Mouse (Mus musculus): Measurements from ENCODE around the gene Fcho2. TPM values are rescaled to one million over a fixed set of nuclear protein-coding genes. Genes with fewer than 3 reads are reported as not detected.

Gene Fcho2
- polyA plus RNA-seq, 1 experiment from 2014 or later, result 16.6 TPM

GRCm38 (mm10) chr13:98812285-98812684 is 3.0 kb downstream of the Fcho2 start:
- Histone ChIP-seq H3K27me3 (ENCODE audit: insufficient read depth, low read length) (no peaks in the 10 kb centered on the region), H3K36me3 (replicated peaks; ENCODE audit: insufficient read depth, low read length) (no peaks in the 10 kb centered on the region; the same call in 1 of the 2 replicates), H3K9ac (replicated peaks) (0 out of 2 replicates have a peak overlapping the region, but pooled peaks have one; percentile 27), H3K27ac (ENCODE audit: low read depth) (peak overlapping the region; percentile 67; the same call in 1 of the 2 replicates), H3K4me3 (ENCODE audit: low read depth, low read length) (peak overlapping the region; percentile 91), H3K4me1 (ENCODE audit: insufficient read depth) (peaks cover 8% of the 10 kb centered on the region), H3K4me2 (ENCODE audit: low read depth, low read length) (peak overlapping the region; percentile 70), H3K9me3 (ENCODE audit: low read length) (no peaks in the 10 kb centered on the region)
- 24% methylated on average over 4 of the region's 4 CpGs for WGBS (ENCODE audit: insufficient replicate concordance)
- no peak for TF ChIP-seq CTCF (IDR thresholded peaks at IDR 0.05; ENCODE audit: low read depth)
- TF ChIP-seq EP300 (IDR thresholded peaks at IDR 0.05; ENCODE audit: low read depth), result no peak
- ATAC-seq (no peak), DNase-seq (no peak)

DNA sequence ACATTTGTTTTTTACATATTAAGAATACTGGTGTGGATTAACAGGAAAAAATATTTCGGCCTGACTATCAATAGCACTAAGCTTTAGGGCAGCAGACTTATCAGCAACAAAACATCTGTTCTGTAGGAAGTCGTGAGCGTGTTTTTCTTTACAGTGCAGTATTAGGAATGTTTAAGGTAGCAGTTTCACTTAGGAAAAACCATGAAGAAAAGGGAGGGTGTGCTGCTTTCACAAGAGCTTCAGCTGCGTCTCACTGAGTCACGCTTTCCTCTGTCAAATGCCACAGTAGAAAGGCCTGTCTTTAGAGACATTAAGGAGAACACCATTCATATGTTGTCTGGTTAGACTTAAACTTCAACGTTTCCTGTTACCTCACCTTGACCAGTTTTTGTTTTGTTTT is 5.1 kb downstream of the Fcho2 start:
- DNase-seq (peak; percentile 30), ATAC-seq (peak; percentile 58)
- Histone ChIP-seq H3K27me3 (ENCODE audit: insufficient read depth, low read length) (no peaks in the 10 kb centered on the region), H3K27ac (ENCODE audit: low read depth) (peak overlapping the region; percentile 92), H3K4me2 (ENCODE audit: low read depth, low read length) (peak overlapping the region; percentile 66), H3K4me1 (ENCODE audit: insufficient read depth) (peaks cover 8% of the 10 kb centered on the region), H3K9me3 (ENCODE audit: low read length) (no peaks in the 10 kb centered on the region), H3K9ac (replicated peaks) (peak overlapping the region; percentile 51; the same call in 1 of the 2 replicates), H3K4me3 (ENCODE audit: low read depth, low read length) (peak overlapping the region; percentile 21), H3K36me3 (replicated peaks; ENCODE audit: insufficient read depth, low read length) (peaks cover 4% of the 10 kb centered on the region)
- no peak for TF ChIP-seq CTCF (IDR thresholded peaks at IDR 0.05; ENCODE audit: low read depth)
- TF ChIP-seq EP300 (IDR thresholded peaks at IDR 0.05; ENCODE audit: low read depth), result peak; percentile 93
- 24% methylated on average over 6 of the region's 6 CpGs for WGBS (ENCODE audit: insufficient replicate concordance)

DNA sequence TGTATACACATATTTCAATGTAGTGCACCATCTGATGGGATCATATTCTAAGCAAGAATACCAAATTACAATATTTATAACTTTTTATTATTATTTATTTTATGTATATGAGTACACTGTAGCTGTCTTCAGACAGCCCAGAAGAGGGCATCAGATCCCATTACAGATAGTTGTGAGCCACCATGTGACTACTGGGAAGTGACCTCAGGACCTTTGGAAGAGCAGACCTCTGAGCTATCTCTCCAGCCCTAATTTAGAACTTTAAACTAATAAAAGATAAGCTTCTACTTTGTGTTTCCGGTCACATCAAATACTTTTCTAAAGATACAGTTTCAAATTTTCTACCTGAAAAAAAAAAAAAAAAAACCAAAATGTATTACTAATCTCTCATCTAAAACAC is 6.2 kb downstream of the Fcho2 start:
- WGBS (ENCODE audit: insufficient replicate concordance), result 38% methylated on average over 1 of the region's 1 CpGs
- no peak for TF ChIP-seq EP300 (IDR thresholded peaks at IDR 0.05; ENCODE audit: low read depth)
- peak; percentile 40 for TF ChIP-seq CTCF (IDR thresholded peaks at IDR 0.05; ENCODE audit: low read depth)
- Histone ChIP-seq H3K4me2 (ENCODE audit: low read depth, low read length) (no peak overlapping the region), H3K9me3 (ENCODE audit: low read length) (no peaks in the 10 kb centered on the region), H3K9ac (replicated peaks) (no peak overlapping the region), H3K4me3 (ENCODE audit: low read depth, low read length) (no peak overlapping the region), H3K27me3 (ENCODE audit: insufficient read depth, low read length) (no peaks in the 10 kb centered on the region), H3K27ac (ENCODE audit: low read depth) (no peak overlapping the region), H3K36me3 (replicated peaks; ENCODE audit: insufficient read depth, low read length) (peaks cover 12% of the 10 kb centered on the region), H3K4me1 (ENCODE audit: insufficient read depth) (peaks cover 11% of the 10 kb centered on the region)
- DNase-seq, result no peak
- no peak for ATAC-seq

- Histone ChIP-seq H3K27ac (ENCODE audit: low read depth) (peak overlapping the region; percentile 59), H3K27me3 (ENCODE audit: insufficient read depth, low read length) (no peaks in the 10 kb centered on the region), H3K36me3 (replicated peaks; ENCODE audit: insufficient read depth, low read length) (peaks cover 36% of the 10 kb centered on the region), H3K9me3 (ENCODE audit: low read length) (no peaks in the 10 kb centered on the region), H3K4me2 (ENCODE audit: low read depth, low read length) (no peak overlapping the region), H3K4me3 (ENCODE audit: low read depth, low read length) (no peak overlapping the region), H3K9ac (replicated peaks) (no peak overlapping the region), H3K4me1 (ENCODE audit: insufficient read depth) (peaks cover 9% of the 10 kb centered on the region)
- 74% methylated on average over 1 of the region's 1 CpGs for WGBS (ENCODE audit: insufficient replicate concordance)
- DNase-seq (no peak), ATAC-seq (no peak)
- TF ChIP-seq CTCF (IDR thresholded peaks at IDR 0.05; ENCODE audit: low read depth), result no peak
- TF ChIP-seq EP300 (IDR thresholded peaks at IDR 0.05; ENCODE audit: low read depth), result no peak
Measured at GRCm38 (mm10) chr13:98804480-98804879, 10.8 kb downstream of the Fcho2 start.

DNA sequence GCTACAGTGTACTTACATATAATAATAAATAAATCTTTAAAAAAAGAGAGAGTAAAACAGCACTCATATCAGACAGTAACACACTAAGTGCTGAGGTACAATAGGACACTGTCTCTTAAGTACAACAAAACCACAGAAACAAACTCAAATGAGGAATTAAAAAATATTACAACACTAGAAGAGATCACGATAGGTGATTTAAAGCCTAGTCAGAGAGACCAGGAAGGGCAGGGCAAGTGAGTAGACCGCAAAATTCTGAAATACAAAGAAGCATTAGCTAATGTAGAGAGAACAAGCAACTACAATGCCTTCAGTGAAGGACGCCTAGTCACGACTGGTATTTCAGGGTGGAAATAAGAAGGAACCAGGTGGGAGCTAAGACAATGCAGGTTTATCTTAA is 11.6 kb downstream of the Fcho2 start:
- peak; percentile 69 for ATAC-seq
- H3K27ac ChIP-seq (ENCODE audit: low read depth), result peak overlapping the region; percentile 59
- peaks cover 38% of the 10 kb centered on the region for H3K36me3 ChIP-seq (replicated peaks; ENCODE audit: insufficient read depth, low read length)
- no peaks in the 10 kb centered on the region for H3K27me3 ChIP-seq (ENCODE audit: insufficient read depth, low read length)
- 42% methylated on average over 4 of the region's 4 CpGs for WGBS (ENCODE audit: insufficient replicate concordance)
- TF ChIP-seq EP300 (IDR thresholded peaks at IDR 0.05; ENCODE audit: low read depth) (no peak), CTCF (IDR thresholded peaks at IDR 0.05; ENCODE audit: low read depth) (no peak)
- no peaks in the 10 kb centered on the region for H3K9me3 ChIP-seq (ENCODE audit: low read length)
- DNase-seq, result no peak
- no peak overlapping the region for H3K9ac ChIP-seq (replicated peaks)
- H3K4me2 ChIP-seq (ENCODE audit: low read depth, low read length), result no peak overlapping the region
- H3K4me3 ChIP-seq (ENCODE audit: low read depth, low read length), result no peak overlapping the region
- peaks cover 9% of the 10 kb centered on the region for H3K4me1 ChIP-seq (ENCODE audit: insufficient read depth)

DNA sequence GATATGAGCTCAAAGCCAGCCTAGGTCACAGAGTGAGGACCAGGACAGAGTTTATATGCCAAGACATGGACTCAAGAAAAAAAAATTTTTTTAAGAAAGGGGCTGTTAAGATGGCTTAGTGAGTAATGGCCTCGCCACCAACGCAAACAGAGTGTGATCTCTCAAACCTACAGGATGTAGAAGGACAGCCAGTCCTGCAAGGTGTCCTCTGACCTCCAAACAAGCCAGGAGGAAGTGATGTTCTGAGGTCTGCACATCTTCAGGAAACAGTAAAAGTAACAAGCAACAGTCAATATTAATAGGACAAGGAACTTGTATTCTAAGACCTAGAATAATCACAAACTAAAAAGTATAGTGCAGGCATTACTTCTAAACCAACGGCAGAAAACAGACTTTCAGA is 12.3 kb downstream of the Fcho2 start:
- ATAC-seq, result no peak
- Histone ChIP-seq H3K4me3 (ENCODE audit: low read depth, low read length) (no peak overlapping the region), H3K4me2 (ENCODE audit: low read depth, low read length) (no peak overlapping the region), H3K27me3 (ENCODE audit: insufficient read depth, low read length) (no peaks in the 10 kb centered on the region), H3K9me3 (ENCODE audit: low read length) (no peaks in the 10 kb centered on the region), H3K4me1 (ENCODE audit: insufficient read depth) (0 out of 2 replicates have a peak, but pooled peaks cover 5% of the 10 kb centered on the region), H3K36me3 (replicated peaks; ENCODE audit: insufficient read depth, low read length) (peaks cover 38% of the 10 kb centered on the region), H3K9ac (replicated peaks) (no peak overlapping the region), H3K27ac (ENCODE audit: low read depth) (peak overlapping the region; percentile 59; the same call in 1 of the 2 replicates)
- no peak for TF ChIP-seq CTCF (IDR thresholded peaks at IDR 0.05; ENCODE audit: low read depth)
- TF ChIP-seq EP300 (IDR thresholded peaks at IDR 0.05; ENCODE audit: low read depth), result 0 out of 2 replicates have a peak, but pooled peaks have one; percentile 39
- DNase-seq, result no peak
- WGBS (ENCODE audit: insufficient replicate concordance), result 70% methylated on average over 3 of the region's 3 CpGs

All from liver, postnatal 0 days (tissue).